Mouse (Mus musculus): ENCODE measurements at regions not wholly inside any gene's neighbourhood (a gene's known extent, or its start where the extent isn't known, plus 50 kb on each side); places are given as distances from the start of the nearest gene placed in this dataset.

DNA sequence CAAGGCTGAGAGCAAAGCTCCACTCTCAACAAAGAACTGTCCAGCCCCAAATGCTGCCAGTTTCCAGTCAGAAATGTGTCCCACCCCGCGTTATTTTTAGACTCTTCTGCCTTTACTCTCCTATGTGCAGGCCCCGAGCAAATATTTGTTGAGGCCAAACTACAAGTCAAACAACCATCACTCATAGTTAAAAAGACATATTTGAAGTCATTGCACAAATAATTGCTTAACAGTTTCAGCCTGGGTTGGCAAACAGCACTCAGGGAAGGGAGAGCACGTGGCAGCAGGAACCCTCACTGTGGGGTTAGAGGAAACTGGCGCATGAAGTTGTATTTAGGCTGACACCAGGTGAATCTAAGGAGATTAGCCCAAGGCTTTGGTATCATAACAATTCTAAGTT lies 94.8 kb upstream of the Xylt1 start:
- Histone ChIP-seq H3K27me3 (ENCODE audit: insufficient read depth, low read length) (no peaks in the 10 kb centered on the region), H3K9ac (replicated peaks; ENCODE audit: low read length) (no peak overlapping the region), H3K4me1 (ENCODE audit: insufficient read depth, low read length) (no peaks in the 10 kb centered on the region), H3K36me3 (ENCODE audit: insufficient read depth, low read length) (no peaks in the 10 kb centered on the region), H3K4me3 (ENCODE audit: low read length) (no peak overlapping the region), H3K9me3 (ENCODE audit: low read length) (no peaks in the 10 kb centered on the region), H3K27ac (no peak overlapping the region), H3K4me2 (ENCODE audit: low read depth, low read length) (no peak overlapping the region)
- no peak for ATAC-seq
- 76% methylated on average over 5 of the region's 5 CpGs for WGBS
- DNase-seq (ENCODE audit: low spot score) = no peak
- TF ChIP-seq CTCF (IDR thresholded peaks at IDR 0.05; ENCODE audit: low read depth) = no peak

DNA sequence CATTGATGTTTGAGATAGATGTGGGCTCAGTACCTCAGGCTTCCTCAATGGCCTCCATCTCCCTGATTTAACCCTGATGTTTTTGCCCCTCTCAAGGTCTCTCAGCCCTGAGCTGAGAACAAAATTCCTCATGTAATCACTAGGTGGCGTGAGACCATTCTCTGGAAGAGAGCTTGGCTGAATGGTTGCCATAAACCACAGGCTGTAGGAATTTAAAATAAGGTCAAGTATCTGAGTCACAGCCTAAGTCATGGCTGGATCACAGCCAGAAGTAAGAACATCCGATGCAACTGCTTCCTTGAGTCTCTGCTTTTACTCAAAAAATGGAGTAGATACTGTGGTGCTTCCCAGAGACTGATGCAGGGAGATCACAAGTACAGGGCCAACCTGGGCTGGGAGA lies 77.1 kb upstream of the Xylt1 start:
- peak; percentile 51 for TF ChIP-seq CTCF (IDR thresholded peaks at IDR 0.05; ENCODE audit: low read depth)
- no peak overlapping the region for H3K4me3 ChIP-seq (ENCODE audit: low read length)
- H3K27me3 ChIP-seq (ENCODE audit: insufficient read depth, low read length) = no peaks in the 10 kb centered on the region
- 22% methylated on average over 2 of the region's 2 CpGs for WGBS
- H3K4me1 ChIP-seq (ENCODE audit: insufficient read depth, low read length) = no peaks in the 10 kb centered on the region
- H3K4me2 ChIP-seq (ENCODE audit: low read depth, low read length) = no peak overlapping the region
- H3K9ac ChIP-seq (replicated peaks; ENCODE audit: low read length) = no peak overlapping the region
- DNase-seq (ENCODE audit: low spot score) (peak; percentile 44), ATAC-seq (no peak)
- no peaks in the 10 kb centered on the region for H3K36me3 ChIP-seq (ENCODE audit: insufficient read depth, low read length)
- no peaks in the 10 kb centered on the region for H3K9me3 ChIP-seq (ENCODE audit: low read length)
- no peak overlapping the region for H3K27ac ChIP-seq

DNA sequence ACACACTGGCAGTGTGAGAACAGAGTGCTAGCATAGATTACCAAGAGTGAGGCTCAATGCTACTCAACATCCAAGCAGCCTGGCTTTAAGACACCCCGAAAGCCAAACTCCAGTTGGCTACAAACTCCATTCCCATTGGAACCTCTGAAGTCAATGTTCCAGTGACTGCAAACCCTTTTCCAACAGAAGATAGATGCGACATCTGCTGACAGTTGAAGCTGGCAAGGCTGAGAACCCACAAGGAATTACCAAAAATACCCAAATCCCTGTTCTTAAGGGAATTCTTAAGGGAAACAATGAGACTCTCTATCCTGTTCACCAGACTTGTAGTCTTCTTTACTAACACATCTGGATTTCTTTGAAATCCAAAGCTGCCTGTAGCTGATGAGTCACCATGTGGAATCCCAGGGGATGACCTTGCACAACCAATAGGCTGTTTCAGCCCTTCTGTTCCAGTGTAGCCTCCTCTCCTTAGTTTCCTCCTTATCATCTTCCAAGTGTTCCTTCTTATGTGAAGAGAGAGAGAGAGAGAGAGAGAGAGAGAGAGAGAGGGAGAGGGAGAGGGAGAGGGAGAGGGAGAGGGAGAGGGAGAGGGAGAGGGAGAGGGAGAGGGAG lies 70.1 kb upstream of the Xylt1 start:
- H3K4me3 ChIP-seq (ENCODE audit: low read length) = no peak overlapping the region
- 77% methylated on average over 2 of the region's 2 CpGs for WGBS
- TF ChIP-seq CTCF (IDR thresholded peaks at IDR 0.05; ENCODE audit: low read depth) = no peak

DNA sequence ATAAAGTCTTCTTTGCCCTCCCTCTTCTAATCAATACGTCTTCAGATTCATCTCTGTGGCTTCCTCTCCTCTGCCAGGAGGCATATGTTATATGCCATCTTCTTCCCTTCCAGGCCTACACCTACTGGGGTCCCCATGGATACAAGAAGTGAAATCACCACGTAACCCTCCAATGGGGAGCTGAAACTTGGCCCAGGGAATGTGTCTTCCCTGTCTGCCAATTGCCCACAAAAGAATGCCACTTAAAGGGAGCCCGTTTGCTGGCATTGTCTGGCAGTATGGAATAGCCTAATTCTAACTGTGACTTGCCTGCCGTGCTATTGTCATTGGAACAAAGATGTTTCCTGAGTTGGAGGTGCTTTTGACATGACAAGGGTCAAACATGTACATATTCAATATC lies 69.5 kb upstream of the Xylt1 start:
- H3K4me1 ChIP-seq (ENCODE audit: insufficient read depth, low read length) = no peaks in the 10 kb centered on the region
- no peaks in the 10 kb centered on the region for H3K36me3 ChIP-seq (ENCODE audit: insufficient read depth, low read length)
- no peak overlapping the region for H3K27ac ChIP-seq
- H3K4me3 ChIP-seq (ENCODE audit: low read length) = no peak overlapping the region
- H3K9me3 ChIP-seq (ENCODE audit: low read length) = no peaks in the 10 kb centered on the region
- DNase-seq (ENCODE audit: low spot score) = peak; percentile 16
- no peak for ATAC-seq
- no peaks in the 10 kb centered on the region for H3K27me3 ChIP-seq (ENCODE audit: insufficient read depth, low read length)
- 16% methylated on average over 4 of the region's 4 CpGs for WGBS
- no peak overlapping the region for H3K9ac ChIP-seq (replicated peaks; ENCODE audit: low read length)
- TF ChIP-seq CTCF (IDR thresholded peaks at IDR 0.05; ENCODE audit: low read depth) = no peak
- H3K4me2 ChIP-seq (ENCODE audit: low read depth, low read length) = no peak overlapping the region

More for the DNA sequence above, 70.1 kb upstream of the Xylt1 start:
- no peak for ATAC-seq
- DNase-seq (ENCODE audit: low spot score) = no peak
- no peak overlapping the region for H3K4me2 ChIP-seq (ENCODE audit: low read depth, low read length)
- H3K4me1 ChIP-seq (ENCODE audit: insufficient read depth, low read length) = no peaks in the 10 kb centered on the region
- H3K27ac ChIP-seq = no peak overlapping the region
- no peaks in the 10 kb centered on the region for H3K9me3 ChIP-seq (ENCODE audit: low read length)
- H3K27me3 ChIP-seq (ENCODE audit: insufficient read depth, low read length) = no peaks in the 10 kb centered on the region
- H3K9ac ChIP-seq (replicated peaks; ENCODE audit: low read length) = no peak overlapping the region
- no peaks in the 10 kb centered on the region for H3K36me3 ChIP-seq (ENCODE audit: insufficient read depth, low read length)

DNA sequence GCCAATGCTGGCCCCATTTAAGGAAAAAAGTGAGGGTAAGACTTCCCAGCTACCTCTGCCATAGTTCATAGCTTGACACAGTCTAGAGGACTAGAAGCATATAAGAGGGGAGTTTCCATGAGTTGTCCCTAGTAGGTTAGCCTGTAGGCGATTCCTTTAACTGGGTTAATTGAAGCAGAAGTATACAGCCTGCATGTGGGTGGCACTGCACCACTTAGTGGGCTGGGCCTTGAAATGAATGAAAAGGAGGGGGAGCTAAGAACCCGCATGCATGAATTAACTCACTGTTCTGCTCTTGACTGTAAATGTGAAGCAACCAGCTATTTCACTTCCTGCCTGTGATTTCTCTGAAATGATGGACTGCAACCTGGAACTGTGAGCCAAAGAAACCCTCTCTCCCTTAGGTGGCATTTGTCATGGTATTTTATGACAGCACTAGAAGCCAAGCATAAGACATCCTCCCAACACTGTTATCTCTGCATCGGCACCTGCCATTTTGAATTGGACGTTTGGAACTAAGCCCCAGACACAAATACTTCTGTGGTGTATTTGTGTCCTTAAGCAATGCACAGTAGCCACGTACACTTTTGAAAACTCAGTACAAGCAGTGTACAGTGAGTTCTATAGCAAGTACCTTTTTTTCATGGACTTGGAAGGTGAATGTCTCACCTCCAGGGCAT lies 64.5 kb upstream of the Xylt1 start:
- Histone ChIP-seq H3K9me3 (ENCODE audit: low read length) (no peaks in the 10 kb centered on the region), H3K4me2 (ENCODE audit: low read depth, low read length) (no peak overlapping the region), H3K36me3 (ENCODE audit: insufficient read depth, low read length) (no peaks in the 10 kb centered on the region), H3K4me3 (ENCODE audit: low read length) (no peak overlapping the region), H3K9ac (replicated peaks; ENCODE audit: low read length) (no peak overlapping the region), H3K27ac (no peak overlapping the region), H3K27me3 (ENCODE audit: insufficient read depth, low read length) (no peaks in the 10 kb centered on the region), H3K4me1 (ENCODE audit: insufficient read depth, low read length) (no peaks in the 10 kb centered on the region)
- no peak for TF ChIP-seq CTCF (IDR thresholded peaks at IDR 0.05; ENCODE audit: low read depth)
- no peak for DNase-seq (ENCODE audit: low spot score)
- no peak for ATAC-seq
- 59% methylated on average over 5 of the region's 5 CpGs for WGBS

DNA sequence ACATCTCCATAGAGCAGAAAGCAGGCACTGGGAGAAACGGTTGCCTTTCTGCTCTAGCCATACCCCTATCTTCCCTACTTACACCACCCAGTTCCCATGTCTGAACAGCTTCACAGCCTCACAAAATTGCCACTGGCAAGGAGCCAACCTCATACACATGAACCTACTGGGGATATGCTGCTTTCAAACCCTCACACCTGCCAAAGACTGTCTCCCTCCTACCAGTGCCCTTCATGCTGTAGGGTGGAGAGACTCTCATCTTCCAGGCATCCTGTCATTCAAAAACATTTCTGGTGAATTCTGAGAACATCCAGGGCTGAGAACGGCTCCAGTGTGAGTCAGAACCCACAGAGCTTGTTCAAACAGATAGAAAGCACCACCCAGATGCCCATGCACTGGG lies 63.4 kb upstream of the Xylt1 start:
- no peaks in the 10 kb centered on the region for H3K36me3 ChIP-seq (ENCODE audit: insufficient read depth, low read length)
- H3K9ac ChIP-seq (replicated peaks; ENCODE audit: low read length) = no peak overlapping the region
- no peaks in the 10 kb centered on the region for H3K9me3 ChIP-seq (ENCODE audit: low read length)
- DNase-seq (ENCODE audit: low spot score) = peak; percentile 24
- H3K4me2 ChIP-seq (ENCODE audit: low read depth, low read length) = no peak overlapping the region
- no peak for ATAC-seq
- no peak overlapping the region for H3K4me3 ChIP-seq (ENCODE audit: low read length)
- no peaks in the 10 kb centered on the region for H3K27me3 ChIP-seq (ENCODE audit: insufficient read depth, low read length)
- no peaks in the 10 kb centered on the region for H3K4me1 ChIP-seq (ENCODE audit: insufficient read depth, low read length)
- 50% methylated on average over 2 of the region's 2 CpGs for WGBS
- TF ChIP-seq CTCF (IDR thresholded peaks at IDR 0.05; ENCODE audit: low read depth) = no peak
- H3K27ac ChIP-seq = no peak overlapping the region

DNA sequence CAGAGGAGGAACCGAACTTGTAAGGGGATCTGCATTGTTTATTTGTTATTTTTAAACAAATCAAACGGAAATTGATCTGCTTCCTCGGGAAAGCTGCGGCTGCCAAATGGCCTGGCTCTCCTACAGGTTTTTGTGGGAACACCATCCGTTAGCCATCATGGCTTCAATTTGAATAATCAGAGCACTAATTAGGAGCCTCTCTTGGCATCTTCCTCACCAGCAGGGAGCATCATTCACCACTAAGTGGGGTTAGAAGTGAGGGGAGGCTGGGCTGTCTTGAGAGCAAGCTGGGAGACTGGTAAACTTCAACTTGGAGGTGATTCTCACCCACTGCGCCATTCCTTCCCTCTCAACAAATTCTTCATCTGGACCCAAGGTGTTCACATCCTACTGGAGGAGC lies 60.2 kb upstream of the Xylt1 start:
- H3K27me3 ChIP-seq (ENCODE audit: insufficient read depth, low read length) = no peaks in the 10 kb centered on the region
- no peak overlapping the region for H3K27ac ChIP-seq
- no peaks in the 10 kb centered on the region for H3K9me3 ChIP-seq (ENCODE audit: low read length)
- H3K4me3 ChIP-seq (ENCODE audit: low read length) = no peak overlapping the region
- DNase-seq (ENCODE audit: low spot score) (peak; percentile 39), ATAC-seq (no peak)
- no peak overlapping the region for H3K4me2 ChIP-seq (ENCODE audit: low read depth, low read length)
- peak; percentile 44 for TF ChIP-seq CTCF (IDR thresholded peaks at IDR 0.05; ENCODE audit: low read depth)
- H3K4me1 ChIP-seq (ENCODE audit: insufficient read depth, low read length) = no peaks in the 10 kb centered on the region
- 45% methylated on average over 6 of the region's 6 CpGs for WGBS
- no peaks in the 10 kb centered on the region for H3K36me3 ChIP-seq (ENCODE audit: insufficient read depth, low read length)
- H3K9ac ChIP-seq (replicated peaks; ENCODE audit: low read length) = no peak overlapping the region
